Mouse (Mus musculus) lung, postnatal 36 days (tissue): Measurements from ENCODE around the gene Strn3.

Source experiments
- DNase-seq: peaks from one replicate; pipeline ENCODE4 v3.0.0; 2022; ENCODE audit warnings: mixed read lengths

Gene Strn3

GRCm38 (mm10) chr12:51691845-51692632 is at the start of gene Strn3:
Strn3 (minus strand) TSS chr12:51691897.
- DNase-seq = peak; percentile 97

DNA sequence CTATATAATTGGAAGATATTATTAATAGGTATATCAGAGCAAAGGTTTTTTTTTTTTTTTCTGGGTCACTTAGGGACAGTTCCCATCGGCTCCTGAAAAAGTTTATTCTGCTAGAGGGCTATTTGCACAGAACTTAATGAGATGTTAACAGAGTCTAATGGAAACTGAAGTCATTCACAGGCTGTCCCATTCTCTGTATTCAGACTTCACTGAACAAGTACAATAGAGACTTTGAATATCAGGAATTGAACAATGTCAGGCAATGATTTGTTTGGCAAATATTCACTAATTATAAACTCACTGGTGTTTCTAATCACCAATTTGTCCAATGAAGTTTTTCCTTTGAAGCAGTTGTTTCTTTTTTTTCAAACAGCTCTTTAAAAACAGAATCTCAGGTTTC is 45.1 kb upstream of the Strn3 start:
- DNase-seq = no peak

DNA sequence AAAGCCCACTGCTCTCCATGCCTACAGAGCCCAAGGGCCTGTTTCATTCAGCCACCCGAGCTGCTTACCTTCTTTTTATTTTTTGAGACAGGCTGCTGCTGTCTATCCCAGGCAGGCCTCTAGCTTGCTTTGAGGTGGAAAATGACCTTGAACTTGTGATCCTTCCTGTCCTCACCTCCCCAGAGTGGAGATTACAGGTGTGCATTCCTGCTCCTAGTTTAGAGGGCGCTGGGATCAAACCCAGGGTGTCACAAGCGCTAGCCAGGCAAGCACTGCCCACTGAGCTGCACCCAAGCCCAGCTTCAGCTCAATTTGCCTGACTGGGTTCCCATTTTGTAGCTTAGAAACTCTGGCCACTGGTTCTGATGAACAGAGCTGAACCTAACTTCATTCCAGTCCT is 44.7 kb upstream of the Strn3 start:
- no peak for DNase-seq

DNA sequence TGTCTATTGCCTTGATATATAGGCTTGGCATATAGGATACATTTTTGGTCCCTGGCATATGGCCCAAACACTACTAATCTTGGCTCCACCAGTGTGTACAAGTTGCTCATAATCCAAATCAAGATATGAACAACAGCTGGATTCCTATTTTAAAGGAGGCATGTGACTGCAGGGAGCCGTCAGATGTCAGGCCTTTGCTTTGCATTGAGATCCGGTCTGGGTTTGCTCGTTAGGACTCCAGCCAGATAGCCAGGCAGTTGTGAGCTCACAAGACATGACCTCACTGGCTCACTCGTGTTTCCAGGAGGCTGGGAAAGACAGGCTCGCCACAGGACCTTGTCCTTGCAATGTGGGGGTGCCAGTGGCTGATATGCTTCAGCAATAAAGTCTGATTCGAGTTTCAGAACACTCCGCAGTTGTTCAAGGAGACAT is 44.2 kb upstream of the Strn3 start:
- no peak for DNase-seq

DNA sequence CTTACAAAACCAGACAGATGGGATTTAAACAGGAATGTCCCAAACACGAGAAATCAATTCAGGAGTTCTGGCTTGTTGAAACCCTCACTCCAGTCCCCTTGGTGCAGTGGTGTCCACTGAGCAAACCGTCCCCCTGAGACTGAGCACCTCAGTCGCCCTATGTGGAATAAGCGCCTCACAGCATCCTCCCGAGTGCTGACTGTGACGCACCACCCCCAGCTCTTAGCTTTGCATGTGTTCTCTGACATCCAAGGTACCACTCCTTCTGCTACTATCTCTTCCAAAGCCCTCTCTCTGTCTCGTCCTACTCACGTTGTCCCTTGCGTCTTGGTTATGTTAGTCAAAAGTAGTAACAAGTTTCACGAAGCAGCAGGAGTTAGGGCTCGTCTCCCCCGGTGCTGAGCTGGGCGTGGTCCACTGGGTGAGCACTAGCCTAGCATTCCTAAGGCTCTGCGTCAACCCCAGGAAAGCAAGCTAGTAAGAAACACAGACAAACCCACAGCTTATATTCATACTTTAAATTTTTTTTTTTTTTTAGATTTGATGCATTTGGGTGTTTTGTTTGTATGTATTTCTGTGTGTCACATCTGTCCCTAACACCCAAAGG is 43.0 kb upstream of the Strn3 start:
- DNase-seq = peak; percentile 31

DNA sequence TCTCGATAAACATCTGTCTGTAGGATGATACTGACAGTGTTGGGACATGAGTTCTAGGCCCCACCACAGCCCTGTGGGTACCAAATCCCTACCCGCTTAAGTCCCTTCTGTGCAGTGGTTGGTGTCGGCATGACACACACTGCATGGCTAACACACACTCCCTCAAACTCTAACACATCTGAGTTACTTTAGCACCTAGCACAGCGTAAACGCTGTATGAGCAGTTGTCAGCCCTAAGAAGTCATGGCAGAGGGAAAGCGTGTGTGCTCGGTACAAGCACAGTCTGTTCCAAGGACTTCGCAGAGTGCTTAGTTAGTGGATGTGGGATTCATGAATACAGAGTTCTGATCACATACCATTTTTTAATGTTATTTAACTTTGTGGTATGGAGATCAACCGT is 38.1 kb upstream of the Strn3 start:
- no peak for DNase-seq

DNA sequence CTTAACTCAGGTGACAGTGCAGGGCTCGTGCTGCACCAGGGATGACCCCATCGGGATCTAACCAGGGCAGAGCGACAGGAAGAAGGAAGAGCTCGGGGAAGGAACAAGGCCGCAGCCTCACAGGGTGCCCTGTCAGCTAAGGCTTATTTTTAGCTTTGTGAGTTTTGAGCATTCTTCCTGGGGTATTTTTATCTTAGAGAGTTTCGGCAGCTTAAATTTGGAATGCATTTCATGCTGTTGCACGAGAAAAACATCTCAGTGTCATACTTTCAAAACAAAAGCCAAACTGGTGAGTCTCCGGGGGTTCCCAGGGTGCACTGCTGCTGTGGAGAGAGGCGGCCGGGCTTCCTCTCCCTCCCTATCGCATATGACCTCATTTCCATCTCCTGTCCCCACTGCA is 37.4 kb upstream of the Strn3 start:
- peak; percentile 54 for DNase-seq

- no peak for DNase-seq
Measured at GRCm38 (mm10) chr12:51721836-51722235, 30.1 kb upstream of the Strn3 start.

GRCm38 (mm10) chr12:51718617-51719016 is 26.9 kb upstream of the Strn3 start:
- peak; percentile 32 for DNase-seq

DNA sequence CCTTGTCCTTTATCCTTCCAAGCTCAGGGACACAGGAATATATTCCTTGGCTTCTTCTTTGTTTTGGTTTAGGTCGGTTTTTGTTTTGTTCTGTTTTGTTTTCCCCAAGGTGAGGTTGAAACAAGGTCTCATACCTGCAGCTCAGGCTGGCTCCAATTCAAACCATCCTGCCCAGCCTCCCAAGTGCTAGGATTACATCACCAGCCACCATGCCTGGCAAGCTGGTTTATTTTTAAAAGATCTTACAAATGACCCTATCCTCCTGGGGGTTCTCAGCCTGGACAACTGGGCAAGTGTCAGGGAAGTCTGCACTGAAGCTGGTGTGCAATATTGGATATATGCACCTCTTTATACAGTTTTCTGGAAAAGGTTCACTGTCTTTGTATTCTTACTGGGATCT is 21.0 kb upstream of the Strn3 start:
- DNase-seq = no peak

GRCm38 (mm10) chr12:51710154-51710553 is 18.5 kb upstream of the Strn3 start:
- no peak for DNase-seq

DNA sequence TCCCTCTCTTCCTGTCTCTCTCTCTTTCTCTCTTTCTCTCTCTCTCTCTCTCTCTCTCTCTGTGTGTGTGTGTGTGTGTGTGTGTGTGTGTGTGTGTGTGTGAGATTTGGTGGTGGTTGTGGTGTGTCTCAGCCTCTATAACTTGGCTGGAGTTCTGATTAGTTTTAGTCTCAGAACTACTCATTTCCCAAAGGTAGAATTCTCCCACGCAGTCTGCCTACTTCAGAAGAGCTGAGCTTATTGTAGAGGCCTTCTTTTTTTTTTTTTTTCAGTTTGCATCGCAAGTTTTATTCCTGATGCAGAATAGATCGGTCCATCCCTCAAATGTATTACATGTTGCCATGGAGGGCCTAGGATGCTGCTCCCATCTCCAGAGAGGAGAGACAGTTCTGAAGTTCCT is 18.0 kb upstream of the Strn3 start:
- DNase-seq = no peak

DNA sequence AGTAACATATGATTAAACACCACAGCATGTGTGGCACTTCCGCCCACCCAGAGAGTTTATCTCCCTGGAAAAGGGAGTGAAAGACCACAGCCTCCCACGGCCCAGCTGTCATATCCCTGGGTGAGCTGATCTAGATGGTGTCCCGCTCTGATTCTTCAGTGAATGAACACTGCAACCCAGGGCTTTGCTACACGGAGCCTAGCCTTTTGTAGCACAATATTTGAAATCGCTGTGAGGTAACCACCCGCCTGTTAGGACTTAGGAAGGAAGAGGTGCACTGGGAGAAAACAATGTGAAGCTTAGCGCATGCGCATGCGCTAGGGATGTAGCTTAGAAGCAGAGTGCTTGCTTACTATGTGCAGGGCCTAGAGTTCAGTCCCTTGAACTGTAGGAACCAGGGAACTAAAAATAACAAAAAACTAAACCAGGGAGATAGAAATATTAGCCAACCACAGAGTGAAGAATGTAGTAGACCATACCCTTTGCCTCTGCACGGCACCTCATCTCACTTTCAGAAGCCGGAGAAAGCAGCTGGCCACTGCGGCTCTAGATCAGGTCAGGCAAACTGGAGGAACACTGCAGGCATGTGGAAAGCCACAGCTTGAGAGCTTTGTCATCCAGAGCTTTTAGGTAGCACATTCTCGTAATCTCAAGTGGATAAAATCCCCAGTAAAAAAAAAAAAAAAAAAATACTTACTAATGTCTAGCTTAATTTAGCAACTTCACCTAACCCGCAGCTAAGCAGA is 17.4 kb upstream of the Strn3 start:
- peak; percentile 74 for DNase-seq

- DNase-seq = peak; percentile 41
Measured at GRCm38 (mm10) chr12:51706673-51707235, 15.1 kb upstream of the Strn3 start.

DNA sequence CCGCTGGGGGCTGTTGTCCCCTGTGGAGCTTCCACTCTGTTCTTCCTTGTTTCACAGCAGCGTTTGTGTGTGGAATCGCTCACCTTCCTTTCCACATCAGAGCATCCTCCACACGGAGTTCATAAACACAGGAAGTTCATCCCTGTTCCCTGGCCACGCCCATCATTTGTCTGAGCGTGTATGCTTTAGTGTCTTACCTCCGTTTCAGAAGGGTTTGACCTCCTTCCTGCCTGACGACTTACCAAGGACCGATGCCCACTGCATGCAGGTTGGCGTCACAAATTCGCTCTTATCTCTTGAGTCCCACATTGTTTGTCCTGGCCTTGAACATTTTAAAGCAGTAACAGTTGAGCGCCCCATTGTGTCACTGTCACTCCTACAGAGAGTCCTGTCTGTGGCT is 14.1 kb upstream of the Strn3 start:
- peak; percentile 76 for DNase-seq

DNA sequence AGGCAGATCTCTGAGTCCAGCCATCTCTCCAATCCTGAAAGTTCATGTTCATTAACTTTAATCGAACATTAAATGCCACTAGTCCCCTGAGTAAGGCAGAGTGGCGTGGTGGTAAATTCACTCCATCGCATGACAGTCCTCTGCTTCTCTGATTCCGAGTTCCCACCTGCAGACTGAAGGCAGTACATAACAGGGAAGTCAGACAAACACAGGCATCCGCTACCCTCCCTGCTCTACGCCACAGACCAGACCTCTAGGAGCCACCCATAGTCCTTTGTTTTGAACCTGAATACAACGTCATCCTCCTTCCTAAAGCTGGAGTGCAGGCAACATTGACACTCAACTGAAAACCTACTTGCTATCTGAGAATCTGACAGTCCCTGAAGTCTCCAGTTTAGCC is 12.9 kb upstream of the Strn3 start:
- peak; percentile 50 for DNase-seq

GRCm38 (mm10) chr12:51703859-51704258 is 12.2 kb upstream of the Strn3 start:
- DNase-seq = peak; percentile 12

- peak; percentile 19 for DNase-seq
Measured at GRCm38 (mm10) chr12:51701723-51702122, 10.0 kb upstream of the Strn3 start.

- no peak for DNase-seq
Measured at GRCm38 (mm10) chr12:51699623-51700393, 8.1 kb upstream of the Strn3 start.

GRCm38 (mm10) chr12:51696157-51696556 is 4.5 kb upstream of the Strn3 start:
- no peak for DNase-seq

DNA sequence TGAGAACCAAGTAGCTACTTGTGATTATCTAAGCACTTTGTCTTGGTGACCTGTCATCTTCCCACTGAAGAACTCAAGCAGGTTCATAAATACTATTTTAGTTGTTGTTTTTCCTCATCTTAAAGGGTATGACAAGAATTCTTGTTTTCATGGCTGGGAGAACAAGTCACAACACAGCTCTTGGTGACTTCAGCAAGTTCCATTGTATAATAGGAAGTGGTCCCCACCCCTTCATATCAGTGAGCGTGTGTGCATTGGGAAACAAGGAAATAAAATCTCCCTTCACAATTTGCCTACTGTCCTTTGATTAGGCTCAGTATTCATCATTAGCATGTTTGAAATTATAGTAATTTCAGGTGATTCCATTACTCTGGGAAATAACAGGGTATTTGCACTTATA is 3.3 kb upstream of the Strn3 start:
- peak; percentile 52 for DNase-seq

DNA sequence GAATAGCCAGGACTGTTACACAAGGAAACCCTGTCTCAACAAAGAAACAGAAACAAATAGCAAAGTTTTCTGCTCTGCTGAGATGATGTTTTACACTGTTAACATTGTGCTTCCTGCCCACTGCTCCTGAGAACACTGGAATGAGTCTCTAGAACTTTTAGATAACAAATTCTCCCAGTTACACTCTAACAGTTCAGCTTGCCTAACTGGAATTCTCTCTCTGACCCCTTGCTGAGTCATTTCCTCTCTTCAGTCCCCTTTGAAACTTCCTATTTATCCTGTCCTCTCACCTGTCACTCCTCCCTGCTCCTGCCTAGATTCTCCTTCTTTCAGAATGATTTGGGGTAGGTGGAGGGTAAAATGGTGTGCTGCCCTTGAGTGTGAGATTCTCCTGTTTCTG is 2.4 kb upstream of the Strn3 start:
- DNase-seq = no peak

DNA sequence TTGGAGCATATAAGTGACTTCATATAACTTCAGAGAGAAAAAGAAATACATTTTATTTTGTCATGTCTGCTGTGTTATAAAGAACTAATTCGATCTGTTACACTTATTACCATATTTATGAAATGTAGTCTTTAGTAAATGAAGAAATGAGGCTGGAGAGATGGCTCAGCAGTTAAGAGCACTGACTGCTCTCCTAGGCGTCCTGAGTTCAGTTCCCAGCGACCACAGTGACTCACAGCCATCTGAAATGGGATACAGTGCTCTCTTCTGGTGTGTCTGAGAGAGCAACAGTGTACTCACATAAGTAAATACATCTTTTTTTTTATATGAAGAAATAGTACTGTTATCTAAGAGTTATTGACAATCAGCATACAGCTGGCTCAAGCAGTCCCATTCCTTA is 1.7 kb upstream of the Strn3 start:
- DNase-seq = no peak
